ENCODE assay signal across 31 mouse cellular contexts in genomic region chr12:108288127-108288880, GRCm38 (mm10). TPM values are rescaled to one million over a fixed set of nuclear protein-coding genes. Genes with fewer than 3 reads are reported as not detected.
DNase-seq lines count a peak whose midpoint lies in the region; ATAC-seq and TF ChIP-seq lines count a peak whose summit lies in the region.
"Had no signal": no experiment of that assay in that cellular context is flagged by ENCODE, and none has a peak within 500 bp of the region (broad histone marks: within the 10 kb centered on the region; RNA-seq: fewer than 3 reads in every experiment).

No protein-coding gene starts in this region.

- H3K9ac ChIP-seq in midbrain, embryonic 16.5 days (ENCODE audit: low read depth, low read length) = no peak overlapping the region
- H3K9ac ChIP-seq in ES-E14 (ENCODE audit: insufficient read depth, low read depth, low read length, poor library complexity, severe bottlenecking) = peak overlapping the region; percentile 68
- H3K9ac ChIP-seq: embryonic facial prominence, embryonic 15.5 days; forebrain, embryonic 15.5 days; hindbrain, embryonic 13.5 days; liver, embryonic 14.5 days; neural tube, embryonic 12.5 days had no signal

- no peak overlapping the region for H3K4me2 ChIP-seq in midbrain, embryonic 16.5 days (ENCODE audit: low read length)
- H3K4me2 ChIP-seq: embryonic facial prominence, embryonic 15.5 days; forebrain, embryonic 15.5 days; hindbrain, embryonic 13.5 days; neural tube, embryonic 12.5 days had no signal

- 85% methylated on average over 19 of the region's 19 CpGs for WGBS in midbrain, embryonic 10.5 days
- 77% methylated on average over 19 of the region's 19 CpGs for WGBS in midbrain, embryonic 16.5 days

- no peak overlapping the region for H3K4me3 ChIP-seq in midbrain, embryonic 10.5 days
- H3K4me3 ChIP-seq in midbrain, embryonic 16.5 days (ENCODE audit: low read depth, low read length) = no peak overlapping the region
- H3K4me3 ChIP-seq in ES-E14 (ENCODE audit: insufficient read depth in 1 of 2, low read depth in 1 of 2, low read length in 2 of 2, poor library complexity in 1 of 2, severe bottlenecking in 1 of 2) = peak overlapping the region; percentile 42 to 54
- H3K4me3 ChIP-seq: embryonic facial prominence, embryonic 10.5 days; embryonic facial prominence, embryonic 15.5 days; forebrain, embryonic 15.5 days; heart, embryonic 10.5 days; hindbrain, embryonic 13.5 days; neural tube, embryonic 12.5 days had no signal

- no peak for ATAC-seq in cerebellum, adult (ENCODE audit: insufficient number of reproducible peaks, low FRiP score, low TSS enrichment)
- ATAC-seq in midbrain, embryonic 16.5 days = no peak
- ATAC-seq in monocyte, adult 5-6 weeks (replicated peaks; ENCODE audit: insufficient number of reproducible peaks, low FRiP score, low TSS enrichment, poor library complexity, severe bottlenecking) = no peak
- ATAC-seq: forebrain, embryonic 15.5 days; intestine, postnatal 0 days had no signal

- H3K27ac ChIP-seq in midbrain, embryonic 10.5 days (replicated peaks) = peak overlapping the region; percentile 38; the same call in 1 of the 2 replicates
- H3K27ac ChIP-seq in midbrain, embryonic 16.5 days (ENCODE audit: low read length) = no peak overlapping the region
- H3K27ac ChIP-seq in ES-E14 (ENCODE audit: insufficient read depth, low read depth, low read length, poor library complexity, severe bottlenecking) = no peak overlapping the region
- H3K27ac ChIP-seq: embryonic facial prominence, embryonic 10.5 days; embryonic facial prominence, embryonic 15.5 days; forebrain, embryonic 15.5 days; heart, embryonic 10.5 days; hindbrain, embryonic 13.5 days; liver, embryonic 14.5 days; macrophage; neural tube, embryonic 12.5 days had no signal

- H3K27me3 ChIP-seq in midbrain, embryonic 10.5 days (ENCODE audit: low read depth, poor library complexity, severe bottlenecking) = no peaks in the 10 kb centered on the region
- H3K27me3 ChIP-seq in midbrain, embryonic 16.5 days (ENCODE audit: control insufficient read depth, insufficient read depth, low read depth, low read length) = no peaks in the 10 kb centered on the region
- H3K27me3 ChIP-seq: embryonic facial prominence, embryonic 15.5 days; forebrain, embryonic 15.5 days; neural tube, embryonic 12.5 days had no signal

- H3K4me1 ChIP-seq in midbrain, embryonic 10.5 days = peaks cover 57% of the 10 kb centered on the region
- H3K4me1 ChIP-seq in midbrain, embryonic 16.5 days (ENCODE audit: control insufficient read depth, insufficient read depth, low read length) = peaks cover 22% of the 10 kb centered on the region
- peaks cover 3 to 26% of the 10 kb centered on the region in 2 experiments; a peak in 2 of 4 replicates for H3K4me1 ChIP-seq in ES-E14 (ENCODE audit: control insufficient read depth in 2 of 2, insufficient read depth in 2 of 2, low read length in 2 of 2, poor library complexity in 1 of 2)

- 0 out of 2 replicates have a peak, but pooled peaks cover 3% of the 10 kb centered on the region for H3K9me3 ChIP-seq in midbrain, embryonic 10.5 days (replicated peaks)
- H3K9me3 ChIP-seq in midbrain, embryonic 16.5 days (replicated peaks; ENCODE audit: control insufficient read depth, low read length, poor library complexity, severe bottlenecking) = no peaks in the 10 kb centered on the region
- H3K9me3 ChIP-seq in ES-E14 (ENCODE audit: control insufficient read depth, insufficient read depth, low read depth, low read length) = no peaks in the 10 kb centered on the region
- H3K9me3 ChIP-seq: embryonic facial prominence, embryonic 10.5 days; embryonic facial prominence, embryonic 15.5 days; forebrain, embryonic 15.5 days; heart, embryonic 10.5 days; hindbrain, embryonic 13.5 days; neural tube, embryonic 12.5 days had no signal

- no peaks in the 10 kb centered on the region for H3K36me3 ChIP-seq in midbrain, embryonic 10.5 days
- no peaks in the 10 kb centered on the region for H3K36me3 ChIP-seq in midbrain, embryonic 16.5 days (ENCODE audit: control insufficient read depth, insufficient read depth, low read length)
- no peaks in the 10 kb centered on the region for H3K36me3 ChIP-seq in ES-E14 (ENCODE audit: control insufficient read depth, insufficient read depth, low read length, poor library complexity, severe bottlenecking)
- H3K36me3 ChIP-seq: embryonic facial prominence, embryonic 10.5 days; embryonic facial prominence, embryonic 15.5 days; forebrain, embryonic 15.5 days; heart, embryonic 10.5 days; hindbrain, embryonic 13.5 days; neural tube, embryonic 12.5 days had no signal

- DNase-seq in cerebellum, postnatal 14 days = peak; percentile 56 to 60
- no peak for DNase-seq in midbrain, embryonic 10.5 days (ENCODE audit: low spot score)
- DNase-seq in ES-E14 (ENCODE audit: low read depth, low spot score) = no peak
- peak; percentile 47 for DNase-seq in fat pad, adult 2 months (ENCODE audit: extremely low read depth, low read depth, low spot score)
- DNase-seq: adrenal gland, adult 2 months; cerebellum, adult 8-10 months; gastrocnemius, postnatal 25 days; heart, adult 11 months; heart, postnatal 36 days; kidney, postnatal 25 days; liver; lung, adult 2 months; lung, postnatal 10 days; midbrain, embryonic 14.5 days; retina, postnatal 1 day; right cerebral cortex, postnatal 14 days; thymus, postnatal 25 days had no signal

- in situ Hi-C loops in ES-E14 (cut with MboI; ENCODE audit: low sequenced_read_pairs in 2 of 2, unreplicated experiment in 2 of 2) = no loop called here

TF ChIP-seq in ES-E14, 5 proteins besides CTCF, POLR2A, EP300 and RAD21:
- TF ChIP-seq HCFC1 (IDR thresholded peaks at IDR 0.05; ENCODE audit: borderline replicate concordance, insufficient read depth, low read length) (no peak), CHD2 (IDR thresholded peaks at IDR 0.05; ENCODE audit: low read depth, low read length) (no peak), ZC3H11A (IDR thresholded peaks at IDR 0.05; ENCODE audit: borderline replicate concordance, low read depth, low read length) (no peak), MAFK (IDR thresholded peaks at IDR 0.05; ENCODE audit: insufficient read depth, low read depth, low read length) (no peak), ZNF384 (IDR thresholded peaks at IDR 0.05; ENCODE audit: low read depth, low read length) (no peak)

RNA-seq across cellular contexts. Expression of gene Ccdc85c, which starts 13.1 kb away (rescaled TPM):
- 12.1 and 15.5 TPM in 2 replicates for polyA plus RNA-seq in midbrain, embryonic 10.5 days (2016; fragmentation: Nextera tagmentation; extraction: Ambion mirVana)
- 13.2 and 13.5 TPM in 2 replicates for polyA plus RNA-seq in midbrain, embryonic 16.5 days (2015; fragmentation: Nextera tagmentation; extraction: Ambion mirVana)
- 21.9 and 24.4 TPM in 2 replicates for total RNA-seq in ES-E14 (2012; rRNA removed)
- 0.32 to 1.4 TPM in 2 of 3 replicates, not detected in the other for total RNA-seq in monocyte, adult 5-6 weeks (2017)

RNA-seq across cellular contexts. Expression of gene Hhipl1, which starts 17.8 kb away (rescaled TPM):
- 3.7 and 5.1 TPM in 2 replicates for polyA plus RNA-seq in midbrain, embryonic 10.5 days (2016; fragmentation: Nextera tagmentation; extraction: Ambion mirVana)
- 2.7 and 2.9 TPM in 2 replicates for polyA plus RNA-seq in midbrain, embryonic 16.5 days (2015; fragmentation: Nextera tagmentation; extraction: Ambion mirVana)
- 0.53 and 1.0 TPM in 2 replicates for total RNA-seq in ES-E14 (2012; rRNA removed)
- total RNA-seq in monocyte, adult 5-6 weeks (2017) = not detected in 3 replicates
- total RNA-seq: CH12.LX; megakaryocyte-erythroid progenitor cell, adult 5-6 weeks had no signal
- polyA plus RNA-seq: macrophage had no signal

RNA-seq across cellular contexts. Expression of gene Cyp46a1, which starts 45.9 kb away (rescaled TPM):
- 17.5 and 19.4 TPM in 2 replicates for polyA plus RNA-seq in midbrain, embryonic 10.5 days (2016; fragmentation: Nextera tagmentation; extraction: Ambion mirVana)
- polyA plus RNA-seq in midbrain, embryonic 16.5 days (2015; fragmentation: Nextera tagmentation; extraction: Ambion mirVana) = 28.1 and 36.2 TPM in 2 replicates
- total RNA-seq in ES-E14 (2012; rRNA removed) = 0.98 and 1.6 TPM in 2 replicates
- not detected in 3 replicates for total RNA-seq in monocyte, adult 5-6 weeks (2017)
- total RNA-seq: CH12.LX had no signal
- polyA plus RNA-seq: macrophage had no signal

Comparison
In these comparisons a context has a peak if more than half of its experiments do, and no peak if none do; other contexts are left out.
1. DNase-seq: peak in cerebellum, postnatal 14 days (2 of 2) and fat pad, adult 2 months (single experiment); none in midbrain, embryonic 10.5 days (single experiment) and ES-E14 (single experiment).
2. H3K4me3 ChIP-seq: peak in ES-E14 (2 of 2); none in midbrain, embryonic 10.5 days (single experiment) and midbrain, embryonic 16.5 days (single experiment).